Comparison of ENCODE assay signal across 8 mouse cellular contexts in the genomic region with DNA sequence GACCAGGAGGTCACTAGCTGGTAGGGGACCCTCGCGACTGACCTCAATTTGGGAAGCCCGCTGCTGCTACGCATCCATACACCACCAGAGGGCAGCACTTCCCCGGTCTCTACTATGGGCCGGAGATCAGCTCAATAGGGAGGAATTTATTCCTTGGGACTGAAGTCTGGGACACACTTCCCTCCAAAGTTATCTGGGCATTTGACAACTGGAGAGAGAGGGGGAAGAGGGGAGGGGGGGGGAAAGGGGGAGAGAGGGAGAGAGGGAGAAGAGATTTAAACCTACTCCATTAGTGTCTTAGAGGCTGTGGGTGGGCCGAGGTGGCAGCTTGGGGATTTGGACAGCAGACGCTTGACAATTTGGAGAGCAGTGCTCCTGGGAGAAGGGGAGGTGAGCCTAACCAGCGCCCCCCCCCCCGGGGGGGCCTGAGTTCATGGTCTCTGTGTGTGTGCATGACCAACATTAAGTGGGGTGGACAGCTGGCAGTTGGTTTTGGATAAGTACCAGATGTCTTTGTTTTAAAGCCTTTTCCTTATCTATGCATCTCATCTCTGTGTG. TPM values are rescaled to one million over a fixed set of nuclear protein-coding genes. Genes with fewer than 3 reads are reported as not detected.
DNase-seq lines count a peak whose midpoint lies in the region; ATAC-seq and TF ChIP-seq lines count a peak whose summit lies in the region.
"Had no signal": no experiment of that assay in that cellular context is flagged by ENCODE, and none has a peak within 500 bp of the region (broad histone marks: within the 10 kb centered on the region; RNA-seq: fewer than 3 reads in every experiment).

No protein-coding gene starts in this region.

- H3K9ac ChIP-seq in MEL (ENCODE audit: control insufficient read depth, low read depth, low read length, poor library complexity, severe bottlenecking): no peak overlapping the region
- no peak overlapping the region for H3K9ac ChIP-seq in forebrain, embryonic 11.5 days (ENCODE audit: low read length)

- no peak overlapping the region for H3K4me3 ChIP-seq in MEL (ENCODE audit: control insufficient read depth in 1 of 2, insufficient read depth in 1 of 2, low read depth in 2 of 2, low read length in 2 of 2)
- no peak overlapping the region for H3K4me3 ChIP-seq in bone marrow, adult 2 months (replicated peaks; ENCODE audit: control insufficient read depth, low read depth, low read length)
- H3K4me3 ChIP-seq in forebrain, embryonic 11.5 days (ENCODE audit: low read depth, low read length): no peak overlapping the region
- H3K4me3 ChIP-seq in spleen, adult 2 months (ENCODE audit: extremely low read depth, insufficient read depth, insufficient read length): no peak overlapping the region

- no peaks in the 10 kb centered on the region for H3K79me2 ChIP-seq in MEL (ENCODE audit: control insufficient read depth, insufficient read depth, low read length, poor library complexity)

- no peaks in the 10 kb centered on the region for H3K27me3 ChIP-seq in MEL (ENCODE audit: control insufficient read depth in 1 of 2, insufficient read depth in 2 of 2, low read length in 2 of 2)
- no peaks in the 10 kb centered on the region for H3K27me3 ChIP-seq in forebrain, embryonic 11.5 days (ENCODE audit: control insufficient read depth, insufficient read depth, low read length)
- H3K27me3 ChIP-seq in spleen, adult 2 months (ENCODE audit: control insufficient read depth, insufficient read depth, low read length): no peaks in the 10 kb centered on the region

- peak; percentile 73 for TF ChIP-seq RAD21 in MEL (IDR thresholded peaks at IDR 0.05; ENCODE audit: low read depth, low read length)

- WGBS in bone marrow, adult 2 months: 12% methylated on average over 10 of the region's 10 CpGs
- 7% methylated on average over 10 of the region's 10 CpGs for WGBS in forebrain, embryonic 11.5 days
- 12% methylated on average over 10 of the region's 10 CpGs for WGBS in spleen, adult 2 months

- TF ChIP-seq POLR2A in MEL (IDR thresholded peaks at IDR 0.05; ENCODE audit: control insufficient read depth in 1 of 2, insufficient read depth in 1 of 2, low read depth in 1 of 2, low read length in 2 of 2, poor library complexity in 1 of 2): no peak
- TF ChIP-seq POLR2A in bone marrow, adult 2 months (IDR thresholded peaks at IDR 0.05; ENCODE audit: borderline replicate concordance, control insufficient read depth, low read depth, low read length): no peak
- no peak for TF ChIP-seq POLR2A in spleen, adult 2 months (IDR thresholded peaks at IDR 0.05; ENCODE audit: low read depth, low read length)

- H3K4me1 ChIP-seq in MEL (ENCODE audit: control insufficient read depth in 1 of 2, insufficient read depth in 2 of 2, low read length in 2 of 2): 0 out of 4 replicates have a peak, but pooled peaks cover 0 to 2% of the 10 kb centered on the region in 2 experiments
- no peaks in the 10 kb centered on the region for H3K4me1 ChIP-seq in bone marrow, adult 2 months (ENCODE audit: control insufficient read depth, insufficient read depth, low read length)
- peaks cover 5% of the 10 kb centered on the region; the same call in 1 of the 2 replicates for H3K4me1 ChIP-seq in forebrain, embryonic 11.5 days (replicated peaks; ENCODE audit: control insufficient read depth, insufficient read depth, low read length)
- no peaks in the 10 kb centered on the region for H3K4me1 ChIP-seq in spleen, adult 2 months (ENCODE audit: control insufficient read depth, insufficient read depth, insufficient read length)

- DNase-seq in MEL (ENCODE audit: low read depth, low spot score): peak; percentile 46
- DNase-seq in forebrain, embryonic 11.5 days (ENCODE audit: low spot score): peak; percentile 92
- peak; percentile 86 for DNase-seq in heart, postnatal 4 days
- peak; percentile 19 for DNase-seq in left cerebral cortex, adult 11 months (ENCODE audit: low spot score)
- peak; percentile 81 for DNase-seq in mesoderm, embryonic 11.5 days (ENCODE audit: low read depth, low spot score)
- DNase-seq in spleen, adult 2 months (ENCODE audit: low read depth in 1 of 2, low spot score in 2 of 2): peak in 1 of 2 experiments; percentile 17

- H3K9me3 ChIP-seq in MEL (replicated peaks; ENCODE audit: insufficient read depth, low read length): no peaks in the 10 kb centered on the region
- no peaks in the 10 kb centered on the region for H3K9me3 ChIP-seq in forebrain, embryonic 11.5 days (ENCODE audit: control insufficient read depth, low read length)

- no peaks in the 10 kb centered on the region for H3K36me3 ChIP-seq in MEL (ENCODE audit: control insufficient read depth in 1 of 2, insufficient read depth in 2 of 2, low read length in 2 of 2)
- H3K36me3 ChIP-seq in forebrain, embryonic 11.5 days (ENCODE audit: control insufficient read depth, insufficient read depth, low read length): no peaks in the 10 kb centered on the region
- no peaks in the 10 kb centered on the region for H3K36me3 ChIP-seq in spleen, adult 2 months (ENCODE audit: control insufficient read depth, insufficient read depth, low read length)

- H3K27ac ChIP-seq in MEL (ENCODE audit: control insufficient read depth, low read depth, low read length): no peak overlapping the region
- H3K27ac ChIP-seq in bone marrow, adult 2 months (ENCODE audit: control insufficient read depth, insufficient read depth, low read depth, low read length, poor library complexity): no peak overlapping the region
- no peak overlapping the region for H3K27ac ChIP-seq in forebrain, embryonic 11.5 days (ENCODE audit: low read depth, low read length)
- no peak overlapping the region for H3K27ac ChIP-seq in spleen, adult 2 months (ENCODE audit: insufficient read depth, low read length)

- peak; percentile 64 for ATAC-seq in forebrain, embryonic 11.5 days (replicated peaks; ENCODE audit: low FRiP score)

- no peak for TF ChIP-seq EP300 in MEL (IDR thresholded peaks at IDR 0.05; ENCODE audit: low read depth in 1 of 2, low read length in 2 of 2)

- no peak overlapping the region for H3K4me2 ChIP-seq in forebrain, embryonic 11.5 days (ENCODE audit: low read depth, low read length, severe bottlenecking)

- peak; percentile 75 to 95 (median 84) for TF ChIP-seq CTCF in MEL (IDR thresholded peaks at IDR 0.05 in 2 of 3, conservative IDR thresholded peaks at IDR 0.05 in 1 of 3; ENCODE audit: control insufficient read depth in 1 of 3, insufficient read depth in 1 of 3, low read depth in 2 of 3, low read length in 3 of 3, poor library complexity in 1 of 3, severe bottlenecking in 1 of 3)
- peak; percentile 74 for TF ChIP-seq CTCF in bone marrow, adult 2 months (IDR thresholded peaks at IDR 0.05; ENCODE audit: control insufficient read depth, insufficient read depth, low read length)
- peak; percentile 67; the same call in 1 of the 2 replicates for TF ChIP-seq CTCF in spleen, adult 2 months (IDR thresholded peaks at IDR 0.05; ENCODE audit: extremely low read depth, insufficient read depth, insufficient read length, insufficient replicate concordance)

TF ChIP-seq in MEL, 35 proteins besides CTCF, POLR2A, EP300 and RAD21:
- TF ChIP-seq SMC3 (IDR thresholded peaks at IDR 0.05; ENCODE audit: low read depth, low read length) (peak; percentile 92), ZC3H11A (IDR thresholded peaks at IDR 0.05; ENCODE audit: low read depth, low read length) (peak; percentile 72), JUND (IDR thresholded peaks at IDR 0.05; ENCODE audit: low read depth, low read length) (no peak)

RNA-seq across cellular contexts. Expression of a gene that starts 14.1 kb away (rescaled TPM):
- total RNA-seq in MEL (2012; rRNA removed): not detected in 2 replicates
- not detected for polyA plus RNA-seq in MEL (2012; ENCODE audit: insufficient read depth in 1 of 2, insufficient read length in 2 of 2, low read depth in 1 of 2, low replicate concordance in 2 of 2, missing spikeins in 1 of 2)
- 10.0 TPM in 1 of 2 replicates, not detected in the other for polyA plus RNA-seq in bone marrow, adult 2 months (2011; ENCODE audit: insufficient read depth, insufficient read length, low replicate concordance, missing spikeins)
- 0.35 TPM in 1 of 2 replicates, not detected in the other for polyA plus RNA-seq in forebrain, embryonic 11.5 days (2014; fragmentation: Nextera tagmentation; extraction: Ambion mirVana)
- not detected for total RNA-seq in heart, postnatal 4 days (2021)
- polyA plus RNA-seq in spleen, adult 2 months (2012; rRNA removed): not detected in 2 replicates
- polyA plus RNA-seq: large intestine, adult 2 months had no signal

RNA-seq across cellular contexts. Expression of a gene that starts 47.2 kb away (rescaled TPM):
- 55.5 and 60.8 TPM in 2 replicates for total RNA-seq in MEL (2012; rRNA removed)
- polyA plus RNA-seq in MEL (2012; ENCODE audit: insufficient read depth in 1 of 2, insufficient read length in 2 of 2, low read depth in 1 of 2, low replicate concordance in 2 of 2, missing spikeins in 1 of 2): 100 to 1,000 TPM in 1 of 2 experiments, not detected in 1; 145 TPM
- polyA plus RNA-seq in bone marrow, adult 2 months (2011; ENCODE audit: insufficient read depth, insufficient read length, low replicate concordance, missing spikeins): 43.6 and 59.3 TPM in 2 replicates
- 54.3 and 60.4 TPM in 2 replicates for polyA plus RNA-seq in forebrain, embryonic 11.5 days (2014; fragmentation: Nextera tagmentation; extraction: Ambion mirVana)
- total RNA-seq in heart, postnatal 4 days (2021): 10 to 100 TPM; 13.3 to 14.3 TPM
- 6.5 and 10.5 TPM in 2 replicates for polyA plus RNA-seq in spleen, adult 2 months (2012; rRNA removed)
